Mouse (Mus musculus) kidney, adult 2 months (tissue): ENCODE data around the gene Ap5z1.

Experiments used
- CTCF ChIP-seq: fragments of 200-500 bp; conservative IDR thresholded peaks from 2 replicates; pipeline ENCODE4 v1.5.1; 2011; ENCODE audit warnings: low read depth, mild to moderate bottlenecking, control low read depth, low read length, moderate library complexity, mixed read lengths; ENCODE audit not compliant: insufficient read depth, insufficient read length
- POLR2A ChIP-seq: fragments of 200-500 bp; IDR thresholded peaks from one replicate; pipeline ENCODE4 v1.6.1; 2011; ENCODE audit warnings: low read depth, low read length, control low read depth

DNA sequence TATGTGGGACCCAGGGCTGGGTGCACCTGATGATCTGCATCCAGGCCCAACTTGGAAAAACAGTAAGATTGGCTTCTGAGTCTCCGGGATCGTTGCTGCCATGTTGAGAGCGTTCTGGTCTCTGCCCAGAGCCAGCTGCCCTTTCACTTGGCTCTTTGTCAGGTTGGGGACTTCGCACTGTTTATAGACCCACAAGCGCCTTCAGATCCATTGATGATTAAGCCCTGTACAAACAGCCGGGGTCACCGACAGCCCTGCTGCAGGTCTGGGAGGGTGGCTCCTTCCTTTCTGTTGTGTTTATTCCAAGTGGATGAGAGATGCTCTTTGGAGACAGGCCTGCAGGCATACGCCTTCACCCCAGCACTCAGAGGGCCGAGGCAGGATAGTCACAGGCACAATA, 45.9 kb upstream of the Ap5z1 start:
- TF ChIP-seq CTCF, result no peak
- no peak for TF ChIP-seq POLR2A
